Mouse (Mus musculus) liver, embryonic 14.5 days (tissue): ENCODE measurements around the gene Cdc42se2.

ENCODE experiments used
- CTCF ChIP-seq: IDR thresholded peaks from 2 replicates; pipeline ENCODE4 v1.5.1; 2016; ENCODE audit warnings: antibody characterized with exemption, low read depth, control low read depth
- EP300 ChIP-seq: IDR thresholded peaks from 2 replicates; pipeline ENCODE4 v1.6.1; 2016; ENCODE audit warnings: antibody characterized with exemption, low read depth

- TF ChIP-seq EP300 (no peak), CTCF (no peak)
Measured at GRCm38 (mm10) chr11:54833833-54834232, 46.4 kb upstream of the Cdc42se2 start.
